Mouse (Mus musculus) adrenal gland, postnatal 4 days (tissue): ENCODE results near the gene Thoc5. TPM values are rescaled to one million over a fixed set of nuclear protein-coding genes. Genes with fewer than 3 reads are reported as not detected.

Experiments
- DNase-seq, 2 experiments: peaks; one replicate each; pipeline ENCODE4 v3.0.0; 2021 to 2022; ENCODE audit warnings: low spot score in 2 of 2, mixed read lengths in 2 of 2
- long read RNA-seq, 2 experiments: library from polyadenylated mRNA; stranded (forward); transcript quantifications; one replicate each; pipeline ENCODE4 v2.0.0; 2021
- total RNA-seq, 2 experiments: library from RNA; stranded (reverse); gene quantifications; 2 replicates each; pipeline ENCODE4 v1.2.3; 2021

Gene Thoc5
- 10 to 100 TPM; 36.3 to 37.6 TPM for total RNA-seq
- long read RNA-seq, experiment 1, transcript Thoc5-201 (20 exons, 2,235 nt): major isoform, 16 of 23 reads
- long read RNA-seq, experiment 1, partial matches to known transcripts: 2 of 23 reads
- long read RNA-seq, experiment 1, other reads (novel, unspliced or antisense): 5 of 23 reads
- long read RNA-seq, experiment 2, transcript Thoc5-201 (20 exons, 2,235 nt): major isoform, 45 of 54 reads
- long read RNA-seq, experiment 2, partial matches to known transcripts: 5 of 54 reads
- long read RNA-seq, experiment 2, other reads (novel, unspliced or antisense): 4 of 54 reads

GRCm38 (mm10) chr11:4894848-4895816 lies at the start of gene Thoc5:
Gene Thoc5, plus strand, starts transcription at chr11:4895320.
- peak; percentile 46 to 62 for DNase-seq

DNA sequence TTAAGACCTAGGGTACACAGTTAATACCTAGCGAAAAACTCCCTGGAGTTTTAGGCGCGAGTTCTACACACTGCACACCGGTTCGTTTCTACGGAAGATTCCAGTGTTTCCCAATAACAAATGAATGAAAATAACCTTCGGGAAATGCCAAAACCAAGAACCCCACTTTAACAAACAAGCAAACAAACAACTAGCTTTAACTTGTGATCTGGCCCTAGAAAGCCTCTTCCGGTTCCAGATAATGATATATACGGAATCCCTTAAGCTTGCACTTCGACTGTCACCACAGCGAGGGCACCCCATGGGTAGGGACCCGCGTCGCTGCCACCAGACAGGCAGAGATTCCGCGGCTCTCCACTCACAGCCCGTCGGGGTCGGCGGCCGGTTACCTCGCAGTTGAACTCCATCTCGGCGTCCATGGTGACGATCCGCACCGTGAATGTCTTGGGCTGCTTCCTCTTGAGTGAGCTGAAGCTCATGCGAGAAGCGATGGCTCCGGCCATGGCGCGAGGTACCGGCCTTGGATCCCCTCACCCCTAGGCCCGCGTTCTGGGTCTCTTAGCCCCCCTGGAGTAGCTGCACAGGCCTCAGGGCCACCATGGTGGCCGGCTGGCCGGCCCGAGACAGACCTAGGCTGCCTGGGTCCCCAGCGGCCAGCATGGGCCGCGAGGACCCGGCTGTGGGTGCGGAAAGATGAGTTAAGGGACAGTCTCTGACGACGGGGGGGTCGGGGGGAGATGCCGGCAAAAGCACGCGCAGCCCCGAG lies 46.5 kb upstream of the Thoc5 start:
- peak; percentile 8 to 22 for DNase-seq

- peak; percentile 78 to 92 for DNase-seq
Observed at GRCm38 (mm10) chr11:4849258-4849943, 45.7 kb upstream of the Thoc5 start, which contains the start of gene Nf2. Gene Nf2, minus strand, starts transcription at chr11:4849536.

DNA sequence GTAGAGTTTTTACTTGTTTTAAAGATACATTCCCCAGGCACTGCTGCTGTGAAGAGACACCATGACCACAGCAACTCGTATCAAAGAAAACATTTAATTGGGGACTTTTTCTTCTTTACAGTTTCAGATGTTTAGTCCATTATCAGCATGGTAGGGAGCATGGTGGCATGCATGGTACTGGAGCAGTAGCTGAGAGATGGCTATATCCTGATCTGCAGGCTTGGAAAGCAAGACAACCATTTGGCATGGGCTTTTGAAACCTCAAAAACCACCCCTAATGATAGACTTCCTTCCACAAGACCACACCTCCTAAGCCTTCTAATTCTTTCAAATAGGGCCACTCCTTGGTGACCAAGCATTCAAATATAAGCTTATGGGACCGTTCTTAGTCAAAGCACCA lies 44.7 kb upstream of the Thoc5 start:
- no peak for DNase-seq

GRCm38 (mm10) chr11:4853021-4853420 lies 42.1 kb upstream of the Thoc5 start:
- DNase-seq: no peak

- no peak for DNase-seq
Observed at GRCm38 (mm10) chr11:4854181-4854580, 40.9 kb upstream of the Thoc5 start.

- DNase-seq: no peak
Observed at GRCm38 (mm10) chr11:4858416-4858815, 36.7 kb upstream of the Thoc5 start.

DNA sequence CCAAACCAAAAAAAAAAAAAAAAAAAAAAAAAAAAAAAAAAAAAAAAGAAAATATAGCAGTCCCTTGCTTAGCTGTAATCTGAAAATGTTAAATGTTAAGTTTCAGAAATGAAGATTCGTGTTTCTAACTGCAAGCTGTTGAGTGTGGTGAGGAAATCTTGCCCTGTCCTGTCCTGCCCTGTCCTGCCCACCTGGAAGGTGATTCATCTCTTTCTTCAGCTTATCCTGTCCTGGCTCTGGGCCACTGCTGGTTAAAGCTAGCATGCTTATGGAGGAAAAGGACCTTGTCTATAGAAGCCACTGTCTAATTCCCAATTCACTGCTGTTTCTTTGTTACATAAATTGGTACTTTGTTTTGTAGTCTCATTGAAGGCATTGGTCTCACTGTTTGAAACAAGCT lies 34.1 kb upstream of the Thoc5 start:
- no peak for DNase-seq

GRCm38 (mm10) chr11:4861816-4862604 lies 33.1 kb upstream of the Thoc5 start:
- DNase-seq: no peak

DNA sequence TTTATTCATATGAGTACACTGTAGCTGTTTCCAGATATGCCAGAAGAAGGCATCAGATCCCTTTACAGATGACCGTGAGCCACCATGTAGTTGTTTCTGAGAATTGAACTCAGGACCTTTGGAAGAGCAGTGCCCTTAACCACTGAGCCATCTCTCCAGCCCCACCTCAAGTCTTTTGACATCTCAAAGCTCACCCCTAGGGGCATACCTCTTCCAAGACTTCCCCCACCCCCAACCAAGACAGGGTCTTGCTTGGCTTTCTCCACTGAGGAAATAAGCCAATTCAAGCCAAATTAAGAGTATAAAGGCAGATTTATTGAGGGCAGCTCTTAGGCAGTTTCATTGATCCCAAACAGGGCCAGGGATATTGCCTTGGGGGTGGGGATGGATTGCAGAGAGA lies 32.4 kb upstream of the Thoc5 start:
- DNase-seq: no peak

DNA sequence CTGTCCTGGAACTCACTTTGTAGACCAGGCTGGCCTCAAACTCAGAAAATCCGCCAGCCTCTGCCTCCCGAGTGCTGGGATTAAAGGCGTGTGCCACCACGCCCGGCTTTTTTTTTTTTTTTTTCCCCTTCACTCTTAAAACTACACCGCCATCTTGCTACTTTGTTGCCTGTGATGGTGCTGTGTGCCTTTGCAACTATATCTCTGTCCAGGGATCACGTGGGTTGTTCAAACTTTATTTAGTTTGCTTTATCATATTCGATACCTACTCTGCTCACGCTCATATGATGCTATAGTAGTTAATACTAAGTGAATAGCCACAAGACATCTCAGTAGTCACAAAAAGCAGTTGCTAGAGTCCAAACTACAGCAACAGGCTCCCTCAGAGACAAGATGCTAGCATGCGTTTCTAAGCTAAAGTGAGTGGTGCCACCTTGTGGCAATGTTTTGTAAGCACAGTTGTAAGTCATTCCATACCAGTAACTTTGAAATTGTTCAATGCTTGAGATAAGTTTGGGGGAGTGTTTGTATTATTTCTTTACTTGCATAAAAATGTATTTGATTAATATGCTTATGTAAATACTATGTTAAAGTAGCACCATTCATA lies 29.4 kb upstream of the Thoc5 start:
- no peak for DNase-seq

DNA sequence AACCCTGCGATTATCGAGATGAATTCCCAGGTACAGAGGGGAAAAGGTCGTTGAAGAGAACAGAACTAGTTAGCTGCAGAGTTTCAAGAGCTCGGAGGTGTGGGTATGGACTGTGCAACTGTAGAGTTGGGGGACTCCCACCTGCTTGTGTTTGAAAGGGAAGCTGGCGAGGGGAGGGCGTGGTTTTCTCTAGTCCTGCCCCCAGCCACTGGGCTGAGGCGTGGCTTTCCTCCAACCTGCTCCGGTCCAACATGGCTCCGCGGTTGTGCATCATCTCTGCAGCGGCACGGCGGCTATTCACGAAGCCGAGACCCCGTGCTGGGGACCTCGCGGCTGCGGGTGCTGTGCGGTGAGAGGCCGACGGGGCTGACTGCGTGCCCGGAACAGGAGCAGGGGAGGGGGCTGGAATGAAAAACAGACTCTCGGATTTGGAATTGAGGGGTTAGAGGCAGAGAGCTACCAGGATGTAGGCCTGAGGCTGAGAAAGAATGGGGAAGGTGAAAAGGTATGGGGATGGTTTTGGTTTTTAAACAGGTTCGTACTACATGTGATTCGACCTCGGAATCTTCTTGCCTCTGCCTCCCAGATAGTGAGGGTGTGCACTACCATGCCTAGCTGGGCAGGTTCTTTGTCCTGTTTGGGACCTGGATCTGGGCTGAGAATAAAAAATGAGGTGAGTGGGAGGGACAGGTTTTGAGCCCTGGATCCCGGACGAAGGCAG lies 21.2 kb upstream of the Thoc5 start, which contains the start of gene Nipsnap1:
Gene Nipsnap1 (plus strand): TSS at position 197 of the 721 bp plus-strand sequence.
- peak; percentile 15 to 48 for DNase-seq

GRCm38 (mm10) chr11:4874551-4874950 lies 20.6 kb upstream of the Thoc5 start:
- DNase-seq: no peak

DNA sequence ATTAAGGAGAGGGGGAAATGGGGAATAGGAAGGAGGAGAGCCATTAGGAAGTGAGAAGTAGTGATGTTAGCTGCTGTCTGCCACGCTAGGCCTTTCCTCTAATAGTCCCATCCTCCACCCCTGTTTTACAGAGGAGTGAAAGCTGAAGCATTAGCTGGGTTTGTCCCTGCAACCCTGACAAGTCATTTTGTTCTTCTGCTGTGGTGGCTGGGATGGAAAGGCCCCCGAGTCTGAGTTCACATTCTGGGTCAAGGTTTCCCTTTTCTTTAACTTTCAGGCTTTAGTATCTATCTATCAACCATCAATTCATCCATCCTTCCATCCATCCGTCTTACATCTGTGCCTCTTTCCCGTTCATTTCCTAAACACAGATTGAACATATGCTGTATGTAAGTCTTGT lies 14.0 kb upstream of the Thoc5 start:
- no peak for DNase-seq

- no peak for DNase-seq
Observed at GRCm38 (mm10) chr11:4882892-4883627, 12.1 kb upstream of the Thoc5 start.

DNA sequence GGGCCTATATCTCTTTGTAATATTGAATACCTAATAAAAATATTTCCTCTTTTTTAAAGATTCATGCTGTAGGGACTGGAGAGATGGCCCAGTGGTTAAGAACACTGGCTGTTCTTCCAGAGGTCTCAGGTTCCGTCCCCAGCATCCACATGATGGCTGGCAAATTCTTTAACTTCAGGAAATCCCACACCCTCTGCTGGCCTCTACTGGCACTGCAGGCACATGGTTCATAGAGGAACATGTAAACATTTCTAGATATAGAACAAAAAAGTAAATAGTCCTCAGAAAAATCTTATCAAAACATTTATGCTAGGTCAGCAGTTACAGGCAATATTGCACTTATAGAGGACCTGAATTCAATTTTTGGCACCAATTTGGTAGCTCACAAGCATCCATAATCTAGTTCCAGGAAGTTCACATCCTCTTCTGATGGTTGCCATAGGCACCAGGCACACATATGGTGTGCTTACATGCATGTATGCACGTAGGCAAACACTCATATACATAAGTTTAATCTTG lies 9.7 kb upstream of the Thoc5 start:
- no peak for DNase-seq

DNA sequence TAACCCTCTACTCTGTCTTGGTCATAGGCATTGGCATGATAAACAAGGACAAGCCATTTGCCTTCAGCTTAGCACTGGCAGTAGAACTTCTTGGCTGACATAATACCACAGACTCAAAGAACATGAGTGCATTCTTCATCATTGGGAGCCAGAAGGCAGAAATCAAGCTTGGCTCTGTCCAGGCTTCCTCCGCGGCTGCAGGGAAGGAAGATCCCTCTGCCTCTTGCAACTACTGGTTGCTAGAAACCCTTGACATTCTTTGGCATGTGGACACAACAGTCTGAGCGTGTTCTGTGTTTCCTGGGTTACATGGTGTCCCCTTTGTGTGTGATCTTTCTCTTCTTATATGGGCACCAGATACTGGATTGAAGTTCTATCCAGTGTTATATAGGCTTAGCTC lies 8.1 kb upstream of the Thoc5 start:
- no peak for DNase-seq

DNA sequence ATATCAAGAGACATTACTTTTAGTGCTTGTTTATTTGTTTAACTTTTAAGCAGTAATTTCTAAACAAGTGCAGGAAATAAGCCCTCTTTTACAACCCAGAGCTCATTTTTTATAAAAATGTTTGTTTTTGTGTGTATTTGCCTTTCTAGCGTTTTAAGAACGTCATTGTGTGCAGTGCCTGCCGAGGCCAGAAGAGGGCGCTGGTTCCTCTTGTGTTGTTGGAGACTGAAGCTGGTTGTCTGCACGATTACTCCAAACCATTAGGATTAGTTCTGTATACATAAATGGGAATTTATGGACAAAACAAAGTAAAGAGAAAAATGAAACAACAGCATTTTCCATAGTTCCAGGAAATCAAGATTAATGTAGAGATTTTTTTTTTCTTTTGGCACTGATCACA lies 5.3 kb downstream of the Thoc5 start:
- no peak for DNase-seq
